Mouse (Mus musculus) limb, embryonic 11.5 days (tissue): Measurements from ENCODE around the gene Cct6b. TPM values are rescaled to one million over a fixed set of nuclear protein-coding genes. Genes with fewer than 3 reads are reported as not detected.

Source experiments
- ATAC-seq: fragments of 200-750 bp; cut with Nextera tagmentation; 2 replicates; pipeline ENCODE4 v1.8.0; 2017; ENCODE audit warnings: low read depth; ENCODE audit not compliant: insufficient number of reproducible peaks, low FRiP score, low TSS enrichment
- DNase-seq: peaks from one replicate; pipeline ENCODE4 v3.0.0-alpha.2; 2015; ENCODE audit warnings: low spot score
- H3K27ac ChIP-seq: fragments of 300-500 bp; sonication (generic); replicated peaks from 2 replicates; pipeline ENCODE4 v1.5.1; 2014; ENCODE audit warnings: low read depth, mild to moderate bottlenecking, low read length
- H3K27me3 ChIP-seq: fragments of 300-500 bp; sonication (generic); 2 replicates; pipeline ENCODE4 v1.6.1; 2014; ENCODE audit warnings: mild to moderate bottlenecking, low read length, mixed read lengths; ENCODE audit not compliant: control insufficient read depth, insufficient read depth
- H3K36me3 ChIP-seq: fragments of 300-500 bp; sonication (generic); 2 replicates; pipeline ENCODE4 v1.6.1; 2014; ENCODE audit warnings: mild to moderate bottlenecking, low read length, moderate library complexity, mixed read lengths; ENCODE audit not compliant: control insufficient read depth, insufficient read depth
- H3K4me1 ChIP-seq: fragments of 300-500 bp; sonication (generic); 2 replicates; pipeline ENCODE4 v1.6.1; 2014; ENCODE audit warnings: low read length, mixed read lengths; ENCODE audit not compliant: control insufficient read depth, insufficient read depth
- H3K4me2 ChIP-seq: fragments of 300-500 bp; sonication (generic); 2 replicates; pipeline ENCODE4 v1.6.1; 2014; ENCODE audit warnings: low read depth, mild to moderate bottlenecking, moderate library complexity; ENCODE audit not compliant: severe bottlenecking
- H3K4me3 ChIP-seq: fragments of 300-500 bp; sonication (generic); 2 replicates; pipeline ENCODE4 v1.5.1; 2014; ENCODE audit warnings: low read depth, low read length
- H3K9ac ChIP-seq: fragments of 300-500 bp; sonication (generic); 2 replicates; pipeline ENCODE4 v1.6.1; 2014; ENCODE audit warnings: mild to moderate bottlenecking, low read length
- H3K9me3 ChIP-seq: fragments of 300-500 bp; sonication (generic); 2 replicates; pipeline ENCODE4 v1.6.1; 2016; ENCODE audit warnings: low read length; ENCODE audit not compliant: control insufficient read depth
- WGBS: fragments of 180-500 bp; shearing (Covaris S2); extraction: QIAGEN DNeasy Blood & Tissue Kit; methylation state at CpG from one replicate; pipeline ENCODE4 v1.1.7; 2014; 5-methylcytosine and 5-hydroxymethylcytosine counted together
- polyA plus RNA-seq: library from polyadenylated mRNA; unstranded; fragments of >200 nt; fragmentation: Nextera tagmentation; extraction: Ambion mirVana; gene quantifications from 2 replicates; pipeline ENCODE4 v1.2.1, GENCODE M21; 2014

Cct6b gene
- 0.20 and 0.21 TPM in 2 replicates for polyA plus RNA-seq

DNA sequence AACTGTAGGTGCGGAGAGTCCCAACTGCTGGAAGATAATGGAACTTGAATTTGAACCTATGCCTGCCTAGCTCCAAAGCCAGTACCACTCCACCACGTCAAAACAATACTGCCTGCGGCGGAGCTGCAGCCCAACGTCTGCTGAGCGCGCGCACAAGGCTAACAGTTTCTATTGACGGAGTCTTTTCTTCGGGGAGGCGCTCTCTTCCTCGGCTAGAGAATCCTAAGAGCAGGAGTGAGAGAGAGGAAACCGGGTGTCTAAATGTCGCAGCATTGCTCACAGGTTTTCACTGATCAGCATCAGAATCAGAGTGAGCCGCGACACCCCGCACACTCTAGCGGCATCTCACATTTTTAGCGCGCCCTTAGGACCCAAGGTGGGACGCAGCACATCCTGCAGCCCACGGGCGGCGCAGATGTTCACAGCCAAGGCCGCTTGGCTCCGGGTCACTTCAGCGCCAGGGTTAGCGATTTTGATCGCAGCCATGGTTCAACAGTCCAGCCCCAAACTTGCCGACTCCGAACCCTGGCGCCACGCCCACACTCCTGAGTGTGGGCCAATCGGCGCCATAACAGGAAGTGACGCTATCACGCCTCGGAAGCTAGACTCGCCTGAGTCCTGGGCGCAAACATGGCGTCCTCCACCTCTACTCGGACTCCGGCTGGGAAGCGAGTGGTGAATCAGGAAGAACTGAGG, at the start of gene Cct6b, which contains the start of gene Zfp830:
Gene Cct6b (minus strand): TSS at position 580 of the 696 bp plus-strand sequence.
Gene Zfp830 (plus strand): TSS at position 604 of the 696 bp plus-strand sequence.
- ATAC-seq (peak; percentile 99), DNase-seq (peak; percentile 92)
- peak within 1 kb of the TSS; percentile 89 for H3K4me2 ChIP-seq
- H3K4me1 ChIP-seq, result peaks cover 14% of the 10 kb centered on the region
- no peaks in the 10 kb centered on the region for H3K27me3 ChIP-seq
- WGBS, result under 1% methylated on average over 44 of the region's 44 CpGs
- peak within 1 kb of the TSS; percentile 91 for H3K9ac ChIP-seq
- peak within 1 kb of the TSS; percentile 96 for H3K4me3 ChIP-seq
- H3K36me3 ChIP-seq, result no peaks in the 10 kb centered on the region; the same call in 1 of the 2 replicates
- H3K9me3 ChIP-seq, result no peaks in the 10 kb centered on the region
- peak within 1 kb of the TSS; percentile 79 for H3K27ac ChIP-seq

DNA sequence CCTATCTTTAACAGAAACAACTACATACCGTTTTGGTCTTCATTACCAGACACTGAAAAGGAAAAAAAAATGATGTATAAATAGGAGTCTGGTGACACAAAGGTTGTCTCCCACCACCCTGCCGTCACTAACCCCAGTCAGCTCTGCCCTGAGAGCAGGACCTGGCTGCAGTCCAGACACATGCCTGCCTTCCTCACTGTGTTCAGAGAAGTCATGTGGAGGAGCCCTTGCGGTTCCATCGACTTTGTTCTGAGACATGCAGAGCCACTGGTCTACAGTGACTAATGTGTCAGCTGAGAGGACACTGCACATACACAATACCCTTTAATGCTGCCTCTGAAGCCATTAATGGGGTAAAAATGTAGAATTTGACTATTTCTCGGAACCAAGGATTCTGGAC, 44.4 kb upstream of the Cct6b start:
- H3K27me3 ChIP-seq, result no peaks in the 10 kb centered on the region
- no peaks in the 10 kb centered on the region; the same call in 1 of the 2 replicates for H3K36me3 ChIP-seq
- WGBS, result 86% methylated on average over 5 of the region's 5 CpGs
- ATAC-seq (no peak), DNase-seq (no peak)
- H3K27ac ChIP-seq, result no peak overlapping the region
- H3K4me1 ChIP-seq, result no peaks in the 10 kb centered on the region
- H3K9ac ChIP-seq, result no peak overlapping the region
- H3K4me2 ChIP-seq, result no peak overlapping the region
- no peak overlapping the region for H3K4me3 ChIP-seq
- no peaks in the 10 kb centered on the region for H3K9me3 ChIP-seq

DNA sequence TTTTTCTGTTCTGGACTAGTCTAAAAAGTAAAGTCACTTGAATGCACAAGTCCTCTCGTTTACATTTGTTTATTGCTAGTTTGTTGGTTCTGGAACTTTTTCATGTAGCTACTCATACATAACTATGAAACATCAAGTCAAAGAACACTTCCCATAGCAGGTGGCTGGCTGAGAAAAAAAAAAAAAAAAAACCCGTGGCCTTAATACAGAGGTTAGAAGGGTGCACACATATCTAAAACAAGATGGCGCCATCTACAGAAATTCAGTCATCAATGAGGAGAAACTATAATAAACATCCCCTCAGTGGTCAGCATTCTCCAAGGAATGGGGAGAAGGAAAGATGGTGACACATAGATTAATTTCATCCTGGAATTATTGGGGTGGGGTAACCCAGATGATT, 43.2 kb upstream of the Cct6b start:
- ATAC-seq, result no peak
- peaks cover 6% of the 10 kb centered on the region; the same call in 1 of the 2 replicates for H3K36me3 ChIP-seq

DNA sequence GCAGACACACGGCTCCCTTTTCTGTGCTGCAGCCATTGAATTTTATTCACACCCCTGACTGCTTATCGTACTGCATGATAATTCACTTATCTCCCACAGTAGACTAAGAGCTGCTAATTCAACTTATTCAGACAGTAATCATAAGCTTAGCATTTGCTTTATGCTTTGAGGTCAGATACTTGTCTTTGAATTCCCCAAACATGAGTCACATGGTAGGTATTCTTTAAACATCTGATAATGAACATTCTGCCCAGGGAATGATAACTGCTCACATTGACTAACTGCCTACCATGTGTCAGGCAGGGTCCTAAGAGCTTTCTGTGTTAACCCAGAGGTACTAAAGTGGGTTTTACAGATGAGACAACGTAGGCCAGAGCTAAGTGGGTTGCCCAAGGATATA, 42.5 kb upstream of the Cct6b start:
- H3K27me3 ChIP-seq, result no peaks in the 10 kb centered on the region
- H3K27ac ChIP-seq, result no peak overlapping the region
- DNase-seq (no peak), ATAC-seq (no peak)
- peaks cover 11% of the 10 kb centered on the region; the same call in 1 of the 2 replicates for H3K36me3 ChIP-seq
- H3K4me1 ChIP-seq, result no peaks in the 10 kb centered on the region
- H3K4me3 ChIP-seq, result no peak overlapping the region
- no peak overlapping the region for H3K4me2 ChIP-seq
- 86% methylated on average over 3 of the region's 3 CpGs for WGBS
- no peak overlapping the region for H3K9ac ChIP-seq
- H3K9me3 ChIP-seq, result no peaks in the 10 kb centered on the region

More for the DNA sequence above, 43.2 kb upstream of the Cct6b start:
- no peak overlapping the region for H3K4me2 ChIP-seq
- WGBS, result 83% methylated on average over 3 of the region's 3 CpGs
- no peak overlapping the region for H3K9ac ChIP-seq
- no peak for DNase-seq
- no peak overlapping the region for H3K27ac ChIP-seq
- H3K4me3 ChIP-seq, result no peak overlapping the region
- no peaks in the 10 kb centered on the region for H3K9me3 ChIP-seq
- H3K27me3 ChIP-seq, result no peaks in the 10 kb centered on the region
- no peaks in the 10 kb centered on the region for H3K4me1 ChIP-seq

DNA sequence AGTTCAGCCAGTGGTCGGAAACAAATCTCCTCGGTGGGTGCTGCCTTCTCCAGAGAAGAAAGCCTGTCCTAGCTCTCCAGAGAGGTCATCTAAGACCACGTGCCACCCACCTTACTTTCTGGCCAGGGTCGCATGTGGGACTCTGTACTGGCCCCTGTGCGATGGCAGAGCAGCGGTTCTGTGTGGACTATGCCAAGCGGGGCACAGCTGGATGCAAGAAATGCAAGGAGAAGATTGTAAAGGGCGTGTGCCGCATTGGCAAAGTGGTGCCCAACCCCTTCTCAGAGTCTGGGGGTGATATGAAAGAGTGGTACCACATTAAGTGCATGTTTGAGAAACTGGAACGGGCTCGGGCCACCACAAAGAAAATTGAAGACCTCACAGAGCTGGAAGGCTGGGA, 19.3 kb upstream of the Cct6b start:
- Histone ChIP-seq H3K9me3 (no peaks in the 10 kb centered on the region), H3K36me3 (peaks cover 8% of the 10 kb centered on the region; the same call in 1 of the 2 replicates), H3K4me2 (no peak overlapping the region), H3K4me3 (no peak overlapping the region), H3K27me3 (no peaks in the 10 kb centered on the region), H3K4me1 (peaks cover 4% of the 10 kb centered on the region), H3K27ac (no peak overlapping the region), H3K9ac (no peak overlapping the region)
- DNase-seq, result no peak
- WGBS, result 94% methylated on average over 11 of the region's 11 CpGs
- no peak for ATAC-seq

DNA sequence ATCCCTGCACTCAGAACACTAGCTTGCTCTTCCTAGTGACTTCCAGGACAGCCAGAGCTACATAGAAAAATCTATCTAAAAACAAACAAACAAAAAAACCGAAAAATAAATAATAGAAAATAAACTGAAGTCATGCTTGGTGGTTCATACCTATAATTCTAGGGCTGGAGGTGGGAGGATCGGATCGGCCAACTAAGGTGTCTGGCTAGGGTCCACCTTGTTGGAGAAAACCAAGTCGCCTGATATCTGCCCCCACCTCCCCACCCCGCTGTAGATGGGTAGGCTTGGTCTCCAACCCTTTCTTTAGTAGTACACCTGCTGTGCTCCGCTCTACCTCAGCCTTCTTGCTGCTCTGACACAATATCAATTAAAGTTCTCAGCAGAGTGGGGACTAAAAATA, 18.1 kb upstream of the Cct6b start:
- Histone ChIP-seq H3K27me3 (no peaks in the 10 kb centered on the region), H3K4me3 (peak overlapping the region; percentile 72), H3K27ac (no peak overlapping the region), H3K36me3 (peaks cover 3% of the 10 kb centered on the region; the same call in 1 of the 2 replicates), H3K4me1 (peaks cover 4% of the 10 kb centered on the region), H3K9ac (peak overlapping the region; percentile 91), H3K9me3 (no peaks in the 10 kb centered on the region), H3K4me2 (peak overlapping the region; percentile 41)
- ATAC-seq, result no peak
- no peak for DNase-seq
- WGBS, result 51% methylated on average over 6 of the region's 6 CpGs

DNA sequence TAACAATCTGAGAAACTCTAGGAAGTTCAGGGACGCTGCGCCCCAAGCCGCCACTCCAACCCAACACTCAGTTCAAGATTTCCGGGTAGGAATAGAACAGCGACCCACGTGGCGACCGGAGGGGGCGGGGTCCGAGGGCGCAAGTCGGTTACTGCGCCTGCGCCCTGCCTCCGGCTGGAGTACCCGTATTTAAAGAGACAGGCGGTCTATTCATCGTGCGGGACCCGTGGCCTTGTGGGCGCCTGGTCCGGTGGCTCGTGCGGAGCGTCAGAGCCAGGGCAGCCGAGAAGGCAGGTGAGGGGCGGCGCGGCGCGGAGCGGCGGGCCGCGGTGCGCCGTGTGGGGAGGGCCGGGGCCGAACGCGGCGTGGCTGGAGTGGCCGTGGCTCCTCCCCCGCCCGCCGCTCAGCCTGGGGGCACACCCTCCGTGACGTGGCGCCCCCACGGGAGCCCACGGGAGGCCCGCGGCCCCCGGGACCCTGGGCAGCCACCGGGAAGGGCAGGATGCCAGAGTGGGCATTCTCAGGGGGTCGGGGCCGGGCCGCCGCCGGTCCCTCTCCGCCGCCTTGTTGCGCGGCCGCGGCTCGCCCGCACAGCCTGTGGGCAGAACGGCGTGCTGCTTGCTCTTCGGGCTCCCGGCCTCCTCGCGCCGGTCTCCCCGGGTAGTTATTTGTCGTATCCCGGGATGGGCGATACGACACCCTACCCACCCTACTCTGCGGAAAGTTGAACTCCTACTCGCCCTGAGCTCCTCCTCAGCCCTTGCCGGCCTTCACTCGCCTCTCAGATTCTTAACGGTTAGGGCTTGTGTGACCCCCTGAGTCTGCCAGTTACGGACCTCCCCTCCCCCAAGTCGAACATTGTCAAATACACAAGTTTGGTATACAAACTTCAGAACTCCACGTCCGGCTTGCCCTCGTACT, 17.1 kb upstream of the Cct6b start, which contains the start of gene Lig3:
Gene Lig3 (plus strand): TSS at position 126 of the 921 bp plus-strand sequence.
- Histone ChIP-seq H3K27me3 (no peaks in the 10 kb centered on the region), H3K9ac (peak within 1 kb of the TSS; percentile 91), H3K27ac (peak within 1 kb of the TSS; percentile 82), H3K4me3 (peak within 1 kb of the TSS; percentile 72), H3K4me2 (peak within 1 kb of the TSS; percentile 64), H3K36me3 (peaks cover 2% of the 10 kb centered on the region; the same call in 1 of the 2 replicates), H3K4me1 (peaks cover 4% of the 10 kb centered on the region), H3K9me3 (no peaks in the 10 kb centered on the region)
- under 1% methylated on average over 67 of the region's 90 CpGs for WGBS
- ATAC-seq (peak; percentile 93), DNase-seq (peak; percentile 95)

DNA sequence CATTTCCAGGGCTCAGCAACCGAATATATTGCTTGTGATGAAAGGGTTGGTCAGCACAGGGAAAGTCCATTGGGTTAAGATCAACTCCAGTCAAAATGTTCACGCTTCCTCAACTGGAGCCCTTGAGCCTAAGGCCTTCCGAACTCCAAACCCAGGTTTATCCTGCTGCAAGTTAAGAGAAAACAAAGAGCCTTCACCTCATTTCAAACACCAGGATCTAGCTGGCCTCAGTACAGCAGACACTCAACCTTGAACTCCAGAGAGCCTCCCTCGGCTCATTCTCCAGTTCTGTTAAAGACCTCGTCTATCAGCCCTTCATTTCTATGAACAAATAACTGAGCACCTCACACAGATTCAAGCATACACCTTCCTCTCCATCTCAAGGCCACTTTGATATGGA, 16.0 kb upstream of the Cct6b start:
- Histone ChIP-seq H3K27me3 (no peaks in the 10 kb centered on the region), H3K4me2 (peak overlapping the region; percentile 64), H3K27ac (no peak overlapping the region), H3K36me3 (peaks cover 2% of the 10 kb centered on the region; the same call in 1 of the 2 replicates), H3K9me3 (no peaks in the 10 kb centered on the region), H3K4me3 (peak overlapping the region; percentile 72), H3K4me1 (peaks cover 4% of the 10 kb centered on the region), H3K9ac (peak overlapping the region; percentile 91)
- WGBS, result 58% methylated on average over 5 of the region's 5 CpGs
- no peak for ATAC-seq
- DNase-seq, result no peak
